Mouse (Mus musculus): ENCODE results near the gene Pnliprp2. TPM values are rescaled to one million over a fixed set of nuclear protein-coding genes. Genes with fewer than 3 reads are reported as not detected.

Pnliprp2 gene
- polyA plus RNA-seq, 1 experiment from 2014 or later, result not detected

Other genes starting within 250 kb of the Pnliprp2 start
- not detected in 2 replicates for gene Ccdc172, start 247.7 kb upstream of the Pnliprp2 start, polyA plus RNA-seq (2014; fragmentation: Nextera tagmentation; extraction: Ambion mirVana)
- gene Pnlip, start 107.2 kb upstream of the Pnliprp2 start, polyA plus RNA-seq (2014; fragmentation: Nextera tagmentation; extraction: Ambion mirVana), result not detected in 2 replicates
- gene Pnliprp1, start 30.8 kb upstream of the Pnliprp2 start, polyA plus RNA-seq (2014; fragmentation: Nextera tagmentation; extraction: Ambion mirVana), result not detected in 2 replicates
- not detected in 2 replicates for gene 1700019N19Rik, start 34.7 kb downstream of the Pnliprp2 start, polyA plus RNA-seq (2014; fragmentation: Nextera tagmentation; extraction: Ambion mirVana)
- gene Eno4, start 183.7 kb downstream of the Pnliprp2 start, polyA plus RNA-seq (2014; fragmentation: Nextera tagmentation; extraction: Ambion mirVana), result 1.1 TPM in 2 replicates
- 5.8 and 7.0 TPM in 2 replicates for gene Hspa12a, start 183.9 kb downstream of the Pnliprp2 start, polyA plus RNA-seq (2014; fragmentation: Nextera tagmentation; extraction: Ambion mirVana)